Mouse (Mus musculus): ENCODE data around the gene Fam234b.

Gene Fam234b

DNA sequence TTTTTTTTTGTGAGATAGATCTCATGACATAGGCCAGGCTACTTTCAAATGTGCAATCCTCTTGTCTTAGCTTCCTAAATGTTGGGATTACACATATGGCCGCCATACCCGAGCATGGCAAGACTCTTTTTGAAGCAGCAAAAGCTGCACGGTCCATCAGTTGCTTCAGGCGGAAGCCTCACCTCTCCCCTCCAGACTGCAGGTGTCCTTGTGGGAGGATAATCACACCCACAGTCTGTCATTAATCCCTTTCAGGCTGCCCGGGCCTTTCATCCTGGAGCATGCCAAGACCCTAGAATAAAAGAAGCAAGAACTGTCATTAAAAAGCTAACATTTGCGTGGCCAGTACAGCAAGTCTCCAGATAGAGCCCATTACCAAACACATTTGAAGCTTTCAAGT is 71.8 kb downstream of the Fam234b start:
- peak; percentile 19 for DNase-seq (ENCODE audit: low read depth, low spot score)

DNA sequence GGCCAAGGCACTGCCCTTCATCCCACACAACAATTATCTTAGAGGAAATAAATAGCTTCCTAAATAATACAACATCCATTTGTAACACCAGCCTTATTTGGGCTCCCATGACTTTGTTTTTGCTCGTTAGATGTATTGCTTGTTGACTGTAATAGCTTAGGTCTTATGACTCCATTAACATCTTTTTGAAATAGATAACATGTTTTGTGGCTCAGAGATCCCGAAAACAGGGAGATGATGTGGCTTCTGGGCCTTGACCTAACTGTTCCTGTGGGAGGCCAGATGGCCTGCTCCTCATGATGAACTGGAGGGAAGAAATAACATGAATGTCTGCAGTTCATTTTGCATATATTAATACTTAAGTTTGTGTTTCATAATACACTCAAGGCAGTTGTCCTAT is 74.0 kb downstream of the Fam234b start:
- DNase-seq (ENCODE audit: low read depth, low spot score) = no peak

DNA sequence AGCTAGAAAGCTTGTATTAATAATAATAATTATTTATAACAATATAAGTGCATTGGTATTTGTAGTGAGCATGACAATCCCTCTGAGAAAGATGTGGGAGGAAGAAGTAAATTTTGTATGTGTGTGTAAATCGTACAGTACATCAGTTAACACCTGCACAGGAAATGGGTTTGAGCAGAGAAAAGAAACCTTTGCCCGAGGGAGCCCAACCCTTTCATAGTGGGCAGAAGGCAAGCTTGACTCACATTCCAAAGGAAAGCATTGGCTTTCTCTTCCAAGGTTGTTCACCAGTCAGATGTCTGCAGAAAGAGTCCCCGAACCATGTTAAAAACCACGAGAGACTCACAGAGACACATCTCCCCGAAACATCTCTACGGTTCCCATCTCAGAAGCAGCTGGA is 75.3 kb downstream of the Fam234b start:
- DNase-seq (ENCODE audit: low read depth, low spot score) = no peak

DNA sequence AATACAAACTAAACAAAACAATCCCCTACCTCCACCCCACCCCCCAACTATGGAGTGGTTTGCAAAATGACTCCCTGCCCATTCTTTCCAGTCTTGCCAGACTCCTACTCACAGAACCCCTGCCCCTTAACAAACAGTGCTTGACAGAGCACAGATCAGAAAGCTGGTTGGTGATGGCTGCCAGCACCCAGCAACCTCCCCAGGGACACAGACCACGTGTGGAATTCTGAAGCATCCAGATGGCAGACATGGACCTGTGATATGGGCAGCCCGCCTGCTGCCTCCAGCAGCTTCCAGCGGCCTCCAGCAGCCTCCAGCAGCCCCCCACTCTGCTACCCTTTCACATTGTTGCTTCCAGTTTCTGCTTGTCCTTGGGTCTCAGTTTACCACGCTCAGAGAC is 77.5 kb downstream of the Fam234b start:
- no peak for DNase-seq (ENCODE audit: low read depth, low spot score)

- no peak for DNase-seq (ENCODE audit: low read depth, low spot score)
Measured at GRCm38 (mm10) chr6:135276474-135277295, 78.9 kb downstream of the Fam234b start.

- DNase-seq (ENCODE audit: low read depth, low spot score) = no peak
Measured at GRCm38 (mm10) chr6:135278302-135278701, 80.5 kb downstream of the Fam234b start.

- peak; percentile 40 for DNase-seq (ENCODE audit: low read depth, low spot score)
Measured at GRCm38 (mm10) chr6:135279286-135279685, 81.5 kb downstream of the Fam234b start.

DNA sequence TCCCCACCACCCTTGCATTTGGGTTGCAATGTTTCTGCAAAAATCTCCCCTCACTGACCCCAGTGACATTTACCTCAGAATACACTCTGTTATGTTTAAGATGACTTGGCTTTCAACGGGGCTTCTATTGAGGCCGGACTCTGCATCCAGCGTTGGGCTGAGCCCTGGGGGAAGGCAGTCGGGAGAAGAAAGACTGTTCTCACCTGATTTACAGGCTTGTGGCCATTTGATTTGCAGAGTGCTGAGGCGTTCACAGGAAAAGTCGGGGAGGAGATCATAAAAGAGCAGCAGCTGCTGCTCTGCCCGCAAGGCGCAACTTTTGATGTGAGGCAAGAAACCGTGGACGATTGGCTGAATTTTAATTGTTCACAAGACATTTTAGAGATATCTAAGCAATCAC is 82.1 kb downstream of the Fam234b start:
- no peak for DNase-seq (ENCODE audit: low read depth, low spot score)

DNA sequence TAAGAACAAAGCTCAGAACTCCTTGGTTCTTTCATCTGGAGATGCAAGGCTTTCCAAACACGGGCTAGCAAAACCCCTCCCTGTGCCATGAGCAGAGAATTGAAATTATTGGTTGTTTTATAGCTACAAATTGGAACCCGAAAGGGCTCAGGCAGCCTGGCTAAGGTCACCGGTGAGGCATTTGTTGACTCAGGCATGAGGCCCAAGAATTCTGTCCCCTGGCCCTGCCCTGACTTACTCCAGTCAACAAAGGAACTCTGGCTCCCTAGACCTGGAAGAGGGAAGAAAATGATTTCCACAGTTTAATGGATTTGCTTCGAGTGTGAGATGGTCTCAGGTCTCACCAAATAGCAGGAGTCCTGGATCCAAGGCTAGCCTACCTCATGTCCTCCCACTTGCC is 94.6 kb downstream of the Fam234b start:
- no peak for DNase-seq (ENCODE audit: low read depth, low spot score)

GRCm38 (mm10) chr6:135294150-135294549 is 96.4 kb downstream of the Fam234b start:
- no peak for DNase-seq (ENCODE audit: low read depth, low spot score)

Data from R1 (cell line).